Mouse (Mus musculus): ENCODE data around the gene Crtc3.

DNA sequence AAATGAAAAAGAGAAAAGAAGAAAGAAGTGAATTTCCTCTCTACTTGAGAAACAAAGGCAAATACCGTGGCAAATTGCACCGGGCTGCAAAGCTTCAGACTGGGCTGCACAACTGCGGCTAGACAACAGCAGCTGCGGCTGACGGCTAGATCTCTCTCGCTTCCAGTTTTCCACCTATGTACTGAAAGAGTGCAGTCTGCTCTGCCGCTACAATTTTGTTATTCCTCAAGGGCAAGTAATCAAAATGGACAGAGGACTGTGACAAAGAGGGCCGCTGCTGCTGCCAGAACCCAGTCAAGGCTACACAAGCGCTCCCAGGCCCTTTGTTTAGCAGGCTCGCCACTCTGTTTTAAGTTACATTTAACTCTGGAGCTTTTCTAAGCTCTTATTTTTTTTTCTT is 35.6 kb downstream of the Crtc3 start:
- TF ChIP-seq CTCF (IDR thresholded peaks at IDR 0.05; ENCODE audit: extremely low read depth, insufficient read depth, low read length) (no peak), POLR2A (IDR thresholded peaks at IDR 0.05; ENCODE audit: extremely low read depth, insufficient read depth, low read length) (no peak)
